In genomic region chr5:117381785-117382184, GRCm38 (mm10) we compare ENCODE assay signal across 29 mouse cellular contexts. TPM values are rescaled to one million over a fixed set of nuclear protein-coding genes. Genes with fewer than 3 reads are reported as not detected.
DNase-seq lines count a peak whose midpoint lies in the region; ATAC-seq and TF ChIP-seq lines count a peak whose summit lies in the region.
"Had no signal": no experiment of that assay in that cellular context is flagged by ENCODE, and none has a peak within 500 bp of the region (broad histone marks: within the 10 kb centered on the region; RNA-seq: fewer than 3 reads in every experiment).

No protein-coding gene starts in this region.

- H3K4me1 ChIP-seq in heart, embryonic 11.5 days (ENCODE audit: control insufficient read depth, insufficient read depth, low read length) = peaks cover 9% of the 10 kb centered on the region
- no peaks in the 10 kb centered on the region for H3K4me1 ChIP-seq in hindbrain, postnatal 0 days (ENCODE audit: insufficient read depth, low read length)
- H3K4me1 ChIP-seq in hindbrain, embryonic 14.5 days (replicated peaks; ENCODE audit: control insufficient read depth, insufficient read depth, low read length) = no peaks in the 10 kb centered on the region
- H3K4me1 ChIP-seq in E14TG2a.4 (replicated peaks; ENCODE audit: low read depth, low read length) = peaks cover 93% of the 10 kb centered on the region
- H3K4me1 ChIP-seq: embryonic facial prominence, embryonic 13.5 days; forebrain, embryonic 13.5 days; limb, embryonic 12.5 days; lung, embryonic 15.5 days; midbrain, embryonic 15.5 days; neural tube, embryonic 13.5 days had no signal

- no peak overlapping the region for H3K9ac ChIP-seq in heart, embryonic 11.5 days (ENCODE audit: low read depth, low read length)
- no peak overlapping the region for H3K9ac ChIP-seq in hindbrain, postnatal 0 days (replicated peaks; ENCODE audit: low read length)
- no peak overlapping the region for H3K9ac ChIP-seq in hindbrain, embryonic 14.5 days
- H3K9ac ChIP-seq: embryonic facial prominence, embryonic 13.5 days; forebrain, embryonic 13.5 days; limb, embryonic 12.5 days; liver, embryonic 12.5 days; lung, embryonic 15.5 days; midbrain, embryonic 15.5 days; neural tube, embryonic 13.5 days had no signal

- H3K9me3 ChIP-seq in heart, embryonic 11.5 days (replicated peaks; ENCODE audit: control insufficient read depth, low read length) = no peaks in the 10 kb centered on the region
- no peaks in the 10 kb centered on the region for H3K9me3 ChIP-seq in hindbrain, postnatal 0 days (ENCODE audit: low read length)
- H3K9me3 ChIP-seq in hindbrain, embryonic 14.5 days (ENCODE audit: control insufficient read depth, low read length) = no peaks in the 10 kb centered on the region
- no peaks in the 10 kb centered on the region for H3K9me3 ChIP-seq in E14TG2a.4 (ENCODE audit: low read length)
- H3K9me3 ChIP-seq: embryonic facial prominence, embryonic 13.5 days; forebrain, embryonic 13.5 days; limb, embryonic 12.5 days; liver, embryonic 12.5 days; lung, embryonic 15.5 days; midbrain, embryonic 15.5 days; neural tube, embryonic 13.5 days had no signal

- peak; percentile 49; the same call in 1 of the 2 replicates for ATAC-seq in heart, embryonic 11.5 days (replicated peaks; ENCODE audit: insufficient number of reproducible peaks, low FRiP score, low TSS enrichment)
- ATAC-seq in hindbrain, postnatal 0 days = 0 out of 2 replicates have a peak, but pooled peaks have one; percentile 14
- no peak for ATAC-seq in hindbrain, embryonic 14.5 days (ENCODE audit: low FRiP score)
- ATAC-seq: forebrain, embryonic 13.5 days; liver, embryonic 12.5 days; midbrain, embryonic 15.5 days had no signal

- H3K4me2 ChIP-seq in heart, embryonic 11.5 days = 0 out of 2 replicates have a peak overlapping the region, but pooled peaks have one; percentile 16
- no peak overlapping the region for H3K4me2 ChIP-seq in hindbrain, postnatal 0 days (ENCODE audit: low read depth, low read length)
- no peak overlapping the region for H3K4me2 ChIP-seq in hindbrain, embryonic 14.5 days (replicated peaks)
- H3K4me2 ChIP-seq: embryonic facial prominence, embryonic 13.5 days; forebrain, embryonic 13.5 days; limb, embryonic 12.5 days; liver, embryonic 12.5 days; lung, embryonic 15.5 days; midbrain, embryonic 15.5 days; neural tube, embryonic 13.5 days had no signal

- DNase-seq in heart, postnatal 25 days (ENCODE audit: low spot score) = no peak
- DNase-seq in hindbrain, postnatal 0 days (ENCODE audit: low spot score) = no peak
- DNase-seq in hindbrain, embryonic 14.5 days (ENCODE audit: low spot score) = no peak
- DNase-seq in R1 (ENCODE audit: low read depth, low spot score) = peak; percentile 86
- no peak for DNase-seq in kidney, postnatal 36 days
- DNase-seq: adrenal gland, postnatal 25 days; cerebellum, adult 8-10 months; cerebellum, postnatal 36 days; embryo, embryonic 11 days; gastrocnemius, adult 2 months; kidney, adult 9 months; kidney, postnatal 14 days; lung, postnatal 4 days; retina, postnatal 1 day; right cerebral cortex, postnatal 25 days; spleen, adult 18-20 months; thymus, postnatal 25 days had no signal

- H3K36me3 ChIP-seq in heart, embryonic 11.5 days (ENCODE audit: control insufficient read depth, insufficient read depth, low read length) = peaks cover 23% of the 10 kb centered on the region
- H3K36me3 ChIP-seq in hindbrain, postnatal 0 days (ENCODE audit: insufficient read depth, low read length) = peaks cover 37% of the 10 kb centered on the region; the same call in 1 of the 2 replicates
- H3K36me3 ChIP-seq in hindbrain, embryonic 14.5 days (replicated peaks; ENCODE audit: control insufficient read depth, insufficient read depth) = peaks cover 88% of the 10 kb centered on the region
- H3K36me3 ChIP-seq in E14TG2a.4 (ENCODE audit: insufficient read depth, low read length) = peaks cover 100% of the 10 kb centered on the region

- 73% methylated on average over 7 of the region's 7 CpGs for WGBS in heart, embryonic 11.5 days (ENCODE audit: insufficient replicate concordance)
- 71% methylated on average over 7 of the region's 7 CpGs for WGBS in hindbrain, postnatal 0 days
- 78% methylated on average over 7 of the region's 7 CpGs for WGBS in hindbrain, embryonic 14.5 days

- peak; percentile 26; the same call in 1 of the 2 replicates for TF ChIP-seq CTCF in hindbrain, postnatal 0 days (IDR thresholded peaks at IDR 0.05; ENCODE audit: low read depth)
- peak; percentile 24 for TF ChIP-seq CTCF in E14TG2a.4 (conservative IDR thresholded peaks at IDR 0.05; ENCODE audit: low read length)

- H3K4me3 ChIP-seq in heart, embryonic 11.5 days (ENCODE audit: low read depth, low read length) = no peak overlapping the region
- H3K4me3 ChIP-seq in hindbrain, postnatal 0 days (ENCODE audit: low read length) = no peak overlapping the region
- H3K4me3 ChIP-seq in hindbrain, embryonic 14.5 days (replicated peaks; ENCODE audit: low read length) = no peak overlapping the region
- peak overlapping the region; percentile 35; the same call in 1 of the 2 replicates for H3K4me3 ChIP-seq in E14TG2a.4 (replicated peaks; ENCODE audit: low read length)
- H3K4me3 ChIP-seq: embryonic facial prominence, embryonic 13.5 days; erythroblast, embryonic 14.5 days; forebrain, embryonic 13.5 days; gastrocnemius, adult 2 months; limb, embryonic 12.5 days; liver, embryonic 12.5 days; lung, embryonic 15.5 days; midbrain, embryonic 15.5 days; myocyte; neural tube, embryonic 13.5 days had no signal

- H3K27ac ChIP-seq in heart, embryonic 11.5 days (ENCODE audit: low read depth, low read length) = no peak overlapping the region
- H3K27ac ChIP-seq in hindbrain, postnatal 0 days = no peak overlapping the region
- H3K27ac ChIP-seq in hindbrain, embryonic 14.5 days = no peak overlapping the region
- H3K27ac ChIP-seq: embryonic facial prominence, embryonic 13.5 days; forebrain, embryonic 13.5 days; gastrocnemius, adult 2 months; limb, embryonic 12.5 days; liver, embryonic 12.5 days; lung, embryonic 15.5 days; midbrain, embryonic 15.5 days; neural tube, embryonic 13.5 days had no signal

- intact Hi-C loops in heart, postnatal 25 days (cut with DNase I) = no loop called here

- H3K27me3 ChIP-seq in heart, embryonic 11.5 days (ENCODE audit: control insufficient read depth, insufficient read depth, low read length) = no peaks in the 10 kb centered on the region
- no peaks in the 10 kb centered on the region for H3K27me3 ChIP-seq in hindbrain, postnatal 0 days (ENCODE audit: insufficient read depth, low read length)
- no peaks in the 10 kb centered on the region for H3K27me3 ChIP-seq in hindbrain, embryonic 14.5 days (ENCODE audit: control insufficient read depth, insufficient read depth, low read length)
- H3K27me3 ChIP-seq in E14TG2a.4 (ENCODE audit: insufficient read depth, low read length) = no peaks in the 10 kb centered on the region
- H3K27me3 ChIP-seq: embryonic facial prominence, embryonic 13.5 days; forebrain, embryonic 13.5 days; limb, embryonic 12.5 days; liver, embryonic 12.5 days; lung, embryonic 15.5 days; midbrain, embryonic 15.5 days; neural tube, embryonic 13.5 days had no signal

RNA-seq across cellular contexts. Expression of gene Rfc5, which starts 7.1 kb away (rescaled TPM):
- 73.7 and 77.8 TPM in 2 replicates for polyA plus RNA-seq in heart, embryonic 11.5 days (2014; fragmentation: Nextera tagmentation; extraction: Ambion mirVana)
- total RNA-seq in heart, postnatal 25 days (2021) = 1 to 10 TPM; 2.9 to 6.0 TPM
- 16.6 and 17.8 TPM in 2 replicates for total RNA-seq in hindbrain, postnatal 0 days (2014; rRNA removed)
- polyA plus RNA-seq in hindbrain, postnatal 0 days (2015; fragmentation: Nextera tagmentation; extraction: Ambion mirVana) = 26.5 and 29.2 TPM in 2 replicates
- polyA plus RNA-seq in hindbrain, embryonic 14.5 days (2014; fragmentation: Nextera tagmentation; extraction: Ambion mirVana) = 26.0 and 28.6 TPM in 2 replicates

RNA-seq across cellular contexts. Expression of gene Wsb2, which starts 24.7 kb away (rescaled TPM):
- polyA plus RNA-seq in heart, embryonic 11.5 days (2014; fragmentation: Nextera tagmentation; extraction: Ambion mirVana) = 77.0 and 88.9 TPM in 2 replicates
- total RNA-seq in heart, postnatal 25 days (2021) = 10 to 100 TPM; 98.6 to 98.9 TPM
- 412 and 421 TPM in 2 replicates for total RNA-seq in hindbrain, postnatal 0 days (2014; rRNA removed)
- polyA plus RNA-seq in hindbrain, postnatal 0 days (2015; fragmentation: Nextera tagmentation; extraction: Ambion mirVana) = 296 and 321 TPM in 2 replicates
- 292 and 336 TPM in 2 replicates for polyA plus RNA-seq in hindbrain, embryonic 14.5 days (2014; fragmentation: Nextera tagmentation; extraction: Ambion mirVana)

RNA-seq across cellular contexts. Expression of gene Ksr2, which starts 32.0 kb away (rescaled TPM):
- polyA plus RNA-seq in heart, embryonic 11.5 days (2014; fragmentation: Nextera tagmentation; extraction: Ambion mirVana) = 0.15 and 0.19 TPM in 2 replicates
- total RNA-seq in heart, postnatal 25 days (2021) = not detected
- 10.7 and 12.6 TPM in 2 replicates for total RNA-seq in hindbrain, postnatal 0 days (2014; rRNA removed)
- polyA plus RNA-seq in hindbrain, postnatal 0 days (2015; fragmentation: Nextera tagmentation; extraction: Ambion mirVana) = 6.1 and 6.3 TPM in 2 replicates
- polyA plus RNA-seq in hindbrain, embryonic 14.5 days (2014; fragmentation: Nextera tagmentation; extraction: Ambion mirVana) = 7.5 and 8.0 TPM in 2 replicates
- total RNA-seq: megakaryocyte-erythroid progenitor cell, adult 5-6 weeks had no signal
- polyA plus RNA-seq: erythroblast, embryonic 14.5 days; liver, embryonic 12.5 days had no signal
